Mouse (Mus musculus): ENCODE results near the gene Nyx.

- TF ChIP-seq CTCF (IDR thresholded peaks at IDR 0.05; ENCODE audit: low read depth): no peak
- no peak for TF ChIP-seq EP300 (IDR thresholded peaks at IDR 0.05; ENCODE audit: low read depth)
Observed at GRCm38 (mm10) chrX:13518019-13518418, 52.1 kb downstream of the Nyx start.
